Mouse (Mus musculus) spleen, adult 18-20 months (tissue): ENCODE measurements around the gene Macrod2.

ENCODE experiments used
- DNase-seq, 2 experiments: peaks; one replicate each; pipeline ENCODE4 v3.0.0; 2022; ENCODE audit warnings: mixed read lengths in 2 of 2

Gene Macrod2

GRCm38 (mm10) chr2:141327296-141327695 is 932.2 kb downstream of the Macrod2 start:
- no peak for DNase-seq

GRCm38 (mm10) chr2:141337708-141338107 is 942.6 kb downstream of the Macrod2 start:
- DNase-seq = no peak

GRCm38 (mm10) chr2:141343988-141344535 is 949.0 kb downstream of the Macrod2 start:
- DNase-seq = no peak

DNA sequence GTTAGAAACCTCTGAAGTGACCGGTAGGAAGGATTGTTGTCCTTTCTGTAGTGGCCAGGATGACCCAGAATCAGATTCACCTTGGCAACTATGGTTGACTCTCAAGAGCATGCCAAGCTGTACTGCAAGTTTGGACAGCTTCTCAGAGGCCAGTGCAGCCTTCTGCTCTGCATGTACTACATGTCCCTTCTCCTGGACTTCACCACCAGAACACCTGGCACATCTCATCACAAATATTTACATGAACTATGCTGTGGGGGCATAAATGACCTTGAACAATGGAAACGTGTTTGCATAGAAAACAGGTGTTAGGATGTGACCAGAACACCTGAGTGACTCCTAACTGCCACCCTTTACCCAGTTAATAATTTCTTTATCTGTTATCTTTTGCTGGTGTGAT is 957.5 kb downstream of the Macrod2 start:
- no peak for DNase-seq

GRCm38 (mm10) chr2:141388632-141389031 is 993.5 kb downstream of the Macrod2 start:
- no peak for DNase-seq

DNA sequence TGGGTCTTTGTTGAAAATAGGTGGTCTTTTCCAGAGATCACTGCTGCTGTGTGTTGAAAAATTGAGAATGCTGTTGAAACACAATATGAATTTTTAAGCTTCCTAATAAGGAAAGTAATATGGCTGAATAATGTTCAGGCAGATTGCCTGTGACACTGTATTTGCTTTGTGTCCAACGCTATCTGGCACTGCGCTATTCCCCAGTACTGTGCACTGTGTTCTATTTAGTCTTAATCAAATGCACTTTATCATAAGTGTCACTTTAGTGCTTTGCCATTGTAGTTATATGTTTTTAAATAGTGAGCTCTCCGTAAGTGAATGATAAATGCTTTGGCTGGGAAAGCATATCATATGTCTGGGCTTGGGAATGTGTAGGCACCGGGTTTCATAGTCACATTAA is 996.1 kb downstream of the Macrod2 start:
- DNase-seq = no peak

GRCm38 (mm10) chr2:141394806-141395205 is 999.7 kb downstream of the Macrod2 start:
- DNase-seq = no peak

- DNase-seq = no peak
Observed at GRCm38 (mm10) chr2:141408766-141409165, 1013.7 kb downstream of the Macrod2 start.

- no peak for DNase-seq
Observed at GRCm38 (mm10) chr2:141416436-141416835, 1021.3 kb downstream of the Macrod2 start.

- no peak for DNase-seq
Observed at GRCm38 (mm10) chr2:141416855-141417544, 1021.9 kb downstream of the Macrod2 start.

GRCm38 (mm10) chr2:141419806-141420205 is 1024.7 kb downstream of the Macrod2 start:
- no peak for DNase-seq

DNA sequence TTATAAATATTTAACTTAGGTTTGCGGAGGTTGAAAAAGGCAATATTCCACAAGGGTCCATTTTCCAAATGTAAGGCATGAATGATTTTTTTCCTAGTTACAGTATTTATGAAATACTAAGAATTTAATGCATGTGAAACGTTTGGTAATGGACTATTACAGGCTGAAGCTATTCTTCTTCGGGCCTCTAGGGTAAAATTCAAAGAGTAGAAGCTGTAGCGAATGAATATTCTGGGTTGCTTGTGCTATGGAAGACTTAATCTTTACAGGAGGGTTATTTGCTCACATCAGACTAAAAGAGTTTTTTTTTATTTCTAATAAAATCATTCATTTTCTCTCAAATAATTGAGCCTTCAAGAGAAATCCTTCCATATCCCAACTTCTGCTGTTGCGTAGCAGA is 1039.0 kb downstream of the Macrod2 start:
- DNase-seq = no peak

DNA sequence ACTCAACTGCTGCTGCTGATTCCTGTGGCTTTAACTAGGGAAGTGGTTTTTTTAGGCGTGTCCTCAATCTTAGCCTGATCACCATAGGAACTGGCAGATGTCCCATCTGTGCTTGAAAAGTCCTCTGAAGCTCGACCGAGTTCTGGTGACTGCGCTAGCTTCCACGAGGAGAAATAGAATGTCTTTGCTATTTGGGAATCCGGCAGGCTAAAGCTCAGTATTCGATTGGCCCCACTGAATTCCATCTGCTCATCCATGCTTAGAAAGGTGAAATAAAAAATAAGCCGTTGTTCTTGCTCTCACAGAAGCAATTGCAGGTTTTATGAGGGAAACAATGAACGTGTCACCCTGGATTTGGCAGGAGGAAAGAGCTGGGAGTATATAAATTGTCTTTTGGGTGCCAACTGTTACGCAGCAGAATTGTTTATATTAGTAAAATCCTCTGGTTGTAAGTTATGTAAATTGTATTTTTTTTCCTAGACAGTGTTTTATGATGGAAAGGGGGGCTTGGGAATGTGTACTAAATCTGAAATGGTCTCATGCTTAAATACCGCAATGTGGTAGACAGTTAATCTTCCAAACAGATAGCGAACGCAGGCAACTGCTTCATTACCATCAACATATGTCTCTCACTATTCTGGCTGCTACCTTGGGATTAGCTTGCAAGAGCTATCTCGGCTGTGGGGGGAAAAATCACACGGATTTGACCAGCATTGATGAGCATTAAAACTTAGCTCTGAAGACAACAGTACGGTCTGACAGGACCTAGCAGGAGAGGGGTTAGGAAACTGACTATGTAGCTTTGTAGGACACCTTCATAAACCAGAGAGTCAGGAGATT is 1039.8 kb downstream of the Macrod2 start:
- DNase-seq = no peak

DNA sequence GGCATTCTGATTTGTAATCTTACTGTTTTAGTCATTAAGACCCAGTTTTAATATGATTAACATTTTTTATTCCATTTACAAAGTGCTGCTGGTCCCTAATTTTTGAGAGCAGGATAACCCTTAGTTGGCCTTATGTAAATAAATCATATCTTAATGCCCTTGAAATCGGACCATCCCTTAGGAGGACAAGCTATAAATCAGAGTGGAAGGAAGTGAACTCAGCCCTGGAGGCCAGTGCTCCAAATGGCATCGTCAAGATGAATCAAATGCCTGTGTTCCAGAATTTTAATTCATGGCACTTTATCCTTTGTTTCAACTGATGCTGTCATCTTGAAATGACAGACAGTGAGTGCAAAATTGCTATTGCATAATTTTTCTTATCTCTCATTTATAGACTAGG is 1046.8 kb downstream of the Macrod2 start:
- DNase-seq = no peak

- DNase-seq = no peak
Observed at GRCm38 (mm10) chr2:141449078-141449680, 1054.1 kb downstream of the Macrod2 start.

GRCm38 (mm10) chr2:141463946-141464345 is 1068.8 kb downstream of the Macrod2 start:
- no peak for DNase-seq

- no peak for DNase-seq
Observed at GRCm38 (mm10) chr2:141472791-141473190, 1077.7 kb downstream of the Macrod2 start.

DNA sequence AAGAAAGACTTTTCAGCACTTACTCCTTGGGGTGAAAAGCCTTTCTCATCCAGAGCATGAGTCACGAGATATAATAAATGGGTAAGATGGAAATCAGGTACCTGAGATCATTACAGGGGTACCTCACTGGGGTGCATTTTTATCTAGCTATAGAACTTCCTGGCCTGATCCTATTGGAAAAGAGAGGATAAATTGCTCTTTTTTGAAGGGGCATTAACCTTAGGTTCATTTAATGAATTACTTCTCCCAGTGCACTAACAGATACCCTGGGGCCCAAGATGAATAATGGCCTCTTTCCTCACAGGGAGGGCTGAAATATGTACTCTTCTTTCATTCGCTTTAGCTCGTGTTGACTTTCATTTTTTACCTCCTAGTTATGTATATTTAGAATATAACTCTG is 1082.5 kb downstream of the Macrod2 start:
- DNase-seq = no peak

- no peak for DNase-seq
Observed at GRCm38 (mm10) chr2:141490518-141490917, 1095.4 kb downstream of the Macrod2 start.

DNA sequence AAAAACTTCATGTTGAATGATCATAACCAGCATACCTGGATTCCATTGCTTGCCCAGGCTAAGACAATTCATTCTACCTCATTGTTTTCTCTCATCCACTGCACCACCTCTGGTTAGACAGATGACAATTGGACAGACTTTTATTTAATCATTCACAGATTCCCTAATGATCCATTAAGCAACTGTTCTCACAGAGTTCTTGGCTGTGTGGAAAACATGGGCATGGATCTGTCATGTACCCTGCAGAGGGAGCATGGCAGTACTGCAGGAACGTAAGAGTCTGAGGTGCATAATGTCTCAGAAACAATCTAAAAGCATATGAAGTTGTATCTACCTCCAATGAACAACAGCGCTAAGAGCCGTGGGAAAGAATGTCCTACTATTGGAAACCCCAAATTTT is 1110.3 kb downstream of the Macrod2 start:
- DNase-seq = no peak

GRCm38 (mm10) chr2:141507929-141508897 is 1113.1 kb downstream of the Macrod2 start:
- no peak for DNase-seq

- no peak for DNase-seq
Observed at GRCm38 (mm10) chr2:141514976-141515375, 1119.9 kb downstream of the Macrod2 start.
